Mouse (Mus musculus) testis, postnatal 14 days (tissue): Measurements from ENCODE around the gene Klhl5.

Source experiments
- DNase-seq: peaks from one replicate; pipeline ENCODE4 v3.0.0; 2021; ENCODE audit warnings: low spot score

Gene Klhl5

DNA sequence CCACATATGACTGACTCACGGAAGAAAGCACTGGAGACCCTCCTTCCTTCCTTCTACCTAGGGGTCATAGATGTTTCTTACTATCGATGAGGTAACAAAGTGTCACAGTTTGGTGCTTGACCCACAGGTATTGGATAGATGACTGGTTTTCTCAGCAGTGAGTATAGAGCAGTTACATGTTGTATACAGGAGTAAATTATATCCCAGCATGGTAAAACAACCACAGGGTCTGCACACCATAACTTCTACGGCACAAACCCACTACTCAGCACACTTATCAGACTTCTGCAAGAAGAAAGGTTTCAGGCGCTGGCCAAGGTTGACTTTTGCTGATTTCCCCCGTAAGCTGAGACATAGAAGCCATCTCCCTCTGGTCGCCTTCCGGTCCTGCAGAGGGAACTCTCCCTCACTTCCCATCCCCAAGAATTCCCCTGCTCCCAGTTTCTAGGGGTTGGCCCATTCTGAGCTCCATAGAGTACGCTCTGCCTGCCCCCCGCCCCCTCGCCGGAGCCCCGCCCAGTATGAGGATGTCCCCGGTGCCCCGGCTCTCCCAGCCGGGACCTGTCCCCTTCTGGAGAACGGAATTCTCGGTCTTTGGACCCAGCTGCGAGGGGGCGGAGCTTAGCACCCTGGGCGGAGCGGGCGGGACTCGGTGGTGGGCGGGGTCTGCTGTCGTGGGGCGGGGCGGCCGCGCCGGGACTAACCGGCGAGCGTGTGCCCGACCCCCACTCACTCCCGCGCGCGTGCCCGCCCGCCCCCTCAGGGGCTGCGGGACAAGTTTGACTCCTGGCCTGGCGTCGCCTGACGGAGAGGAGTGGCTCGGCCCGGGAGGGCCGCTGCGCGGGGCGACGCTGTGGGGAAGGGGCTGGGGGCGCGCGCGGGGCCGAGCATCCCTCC, at the start of gene Klhl5:
Gene Klhl5, plus strand, starts transcription at position 664 of the 897 bp plus-strand sequence.
- peak; percentile 86 for DNase-seq

- DNase-seq, result no peak
Observed at GRCm38 (mm10) chr5:65057596-65057995, 49.7 kb upstream of the Klhl5 start.

- DNase-seq, result no peak
Observed at GRCm38 (mm10) chr5:65059806-65060205, 47.5 kb upstream of the Klhl5 start.

- DNase-seq, result no peak
Observed at GRCm38 (mm10) chr5:65062236-65062635, 45.1 kb upstream of the Klhl5 start.

DNA sequence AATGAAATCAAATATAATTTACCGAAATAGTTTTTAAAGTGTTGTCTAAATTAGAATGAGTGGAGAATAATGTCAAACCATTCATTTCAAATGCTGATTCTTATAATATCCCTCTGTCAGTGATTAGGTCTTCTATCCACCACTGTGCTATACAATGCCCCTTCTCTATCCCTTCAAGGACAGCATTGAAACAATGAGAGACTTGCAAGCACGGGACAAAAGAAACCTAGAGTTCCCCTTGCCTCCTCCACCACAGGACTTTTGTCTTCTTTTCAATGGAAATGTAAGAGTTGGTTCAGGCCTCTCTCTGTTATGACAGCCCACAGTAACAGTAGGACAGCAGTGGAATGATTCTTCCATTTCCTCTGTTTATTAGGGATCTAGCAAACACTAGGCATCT, 44.1 kb upstream of the Klhl5 start:
- DNase-seq, result no peak

DNA sequence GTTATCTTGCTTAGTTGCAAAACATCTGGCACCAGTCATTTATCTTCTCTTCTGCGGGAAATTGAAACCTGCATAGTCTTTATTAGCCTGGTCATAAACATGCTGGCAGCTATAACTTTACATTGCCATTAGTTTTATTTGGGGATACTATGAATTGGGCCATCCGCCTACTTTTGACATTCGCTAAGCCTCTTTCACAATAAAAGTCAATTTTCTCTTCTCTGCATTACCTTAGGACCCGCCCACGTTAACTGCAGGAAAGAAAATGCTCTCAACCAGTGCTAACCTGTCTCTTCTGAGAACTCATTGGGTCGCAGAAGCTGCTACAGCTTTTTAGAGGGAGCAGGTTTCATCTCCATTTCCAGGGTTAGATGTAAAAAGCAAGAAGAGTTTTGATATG, 39.2 kb upstream of the Klhl5 start:
- no peak for DNase-seq

GRCm38 (mm10) chr5:65069872-65070271, 37.5 kb upstream of the Klhl5 start:
- no peak for DNase-seq

GRCm38 (mm10) chr5:65071689-65072118, 35.6 kb upstream of the Klhl5 start:
- DNase-seq, result no peak

DNA sequence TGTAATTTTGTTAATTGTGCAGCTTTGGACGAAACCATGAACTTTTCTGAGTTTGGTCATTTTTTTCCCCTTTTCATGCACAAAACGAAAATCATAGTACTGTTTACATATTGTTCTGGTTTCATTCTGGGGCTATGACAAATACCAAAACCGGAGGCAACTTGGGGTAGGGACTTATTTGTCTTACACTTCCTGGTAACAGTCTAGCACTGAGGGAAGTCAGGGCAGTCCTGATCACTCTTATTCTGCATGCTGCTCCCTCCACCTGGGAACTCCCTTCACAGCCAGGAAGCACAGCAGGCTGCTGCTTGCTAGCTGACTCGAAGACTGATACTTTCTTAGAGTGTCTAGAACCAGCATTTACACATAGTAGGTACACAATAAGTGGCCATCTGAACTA, 34.1 kb upstream of the Klhl5 start:
- no peak for DNase-seq

DNA sequence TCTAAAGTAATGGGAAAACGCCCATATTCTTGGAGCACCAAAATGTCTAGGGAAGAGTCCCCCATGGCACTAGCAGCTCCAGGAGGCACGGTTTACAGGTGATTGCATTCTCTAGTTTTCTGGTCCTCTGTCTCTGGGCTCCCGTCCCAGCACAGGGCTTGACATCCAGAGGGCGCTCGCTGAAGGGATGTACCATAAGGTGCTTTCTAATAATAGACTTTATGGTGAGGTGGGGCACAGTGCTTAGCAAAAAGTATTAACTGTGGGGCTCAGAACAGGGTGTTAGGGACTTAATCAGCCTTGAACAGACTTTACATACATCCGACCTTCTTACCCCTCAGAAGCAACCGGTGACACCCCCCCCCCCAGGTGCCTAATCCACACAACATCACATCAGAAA, 32.6 kb upstream of the Klhl5 start:
- no peak for DNase-seq

- DNase-seq, result no peak
Observed at GRCm38 (mm10) chr5:65076087-65076486, 31.3 kb upstream of the Klhl5 start.

DNA sequence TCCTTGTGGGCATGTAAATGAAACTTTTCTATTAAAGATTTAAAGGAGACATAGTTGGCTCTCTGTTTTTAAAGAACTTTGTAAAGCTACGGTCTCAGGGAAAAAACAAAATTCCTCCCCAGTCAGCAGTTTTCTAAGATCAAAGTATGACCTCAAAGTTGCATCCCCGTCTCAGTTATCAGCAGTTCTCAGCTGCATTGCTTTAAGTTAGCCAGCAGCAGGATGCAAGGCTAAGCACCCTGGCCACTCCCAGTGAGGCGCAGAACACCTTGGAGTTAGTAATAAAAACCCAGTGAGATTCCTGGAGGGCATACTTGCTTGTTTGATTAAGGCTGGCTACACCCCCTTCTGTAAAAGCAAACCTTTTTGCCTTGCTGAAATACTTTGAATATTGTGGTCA, 30.6 kb upstream of the Klhl5 start:
- no peak for DNase-seq

GRCm38 (mm10) chr5:65078081-65078480, 29.3 kb upstream of the Klhl5 start:
- DNase-seq, result no peak

DNA sequence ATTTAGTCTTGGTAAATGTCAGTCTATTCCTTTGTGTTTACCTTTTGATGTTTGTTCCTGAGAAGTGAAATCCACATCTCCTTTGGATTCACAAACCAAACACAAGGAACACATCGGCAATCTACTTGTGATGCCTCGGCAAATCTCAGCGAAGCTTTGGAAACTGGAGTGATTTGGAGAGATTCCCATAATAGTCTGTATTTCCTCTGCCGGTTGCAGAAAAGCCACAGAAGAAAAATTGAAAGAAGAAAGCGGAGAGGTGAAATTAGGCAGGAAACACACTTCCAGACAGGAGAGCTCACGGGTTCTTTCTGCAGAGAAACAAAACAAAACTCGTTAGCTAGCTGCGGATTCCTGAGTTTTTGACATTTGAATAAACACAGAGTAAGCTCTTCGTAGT, 27.5 kb upstream of the Klhl5 start:
- DNase-seq, result no peak

DNA sequence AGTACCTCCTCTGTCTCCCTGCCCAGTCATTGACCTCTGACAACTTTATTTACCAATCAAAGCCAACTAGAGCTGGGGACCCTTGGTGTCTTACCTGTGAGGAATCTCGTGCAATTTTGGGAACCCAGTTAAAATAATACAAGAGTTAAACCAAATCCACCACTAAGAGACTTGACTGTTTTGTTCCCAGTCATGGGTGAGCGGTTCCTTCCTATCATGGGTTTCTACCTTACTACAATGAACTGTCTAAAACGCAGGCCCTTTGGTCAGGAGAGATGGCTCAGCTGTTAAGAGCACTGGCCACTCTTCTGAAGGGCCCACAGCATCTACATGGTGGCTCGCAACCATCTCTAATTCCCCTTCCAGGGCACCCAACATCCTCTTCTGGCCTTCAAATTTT, 25.5 kb upstream of the Klhl5 start:
- DNase-seq, result no peak

DNA sequence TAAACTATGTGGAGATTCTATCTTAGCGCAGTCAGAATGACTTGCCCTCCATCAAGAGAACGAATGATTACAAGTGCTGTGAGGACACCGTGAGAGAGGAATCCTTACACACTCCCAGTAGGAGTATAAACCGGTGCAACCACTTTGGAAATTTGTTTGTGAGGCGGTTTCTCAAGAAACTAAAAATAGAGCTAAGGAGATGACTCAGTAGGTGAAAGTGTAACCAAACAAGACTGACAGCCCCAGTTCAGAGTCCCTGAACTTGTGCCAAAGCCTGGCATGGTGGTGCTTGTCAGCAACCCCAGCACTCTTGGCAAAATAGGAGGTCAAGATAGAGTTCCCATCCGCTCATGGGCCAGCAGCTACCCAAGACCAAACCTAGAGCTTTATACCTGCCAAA, 20.8 kb upstream of the Klhl5 start:
- peak; percentile 20 for DNase-seq

DNA sequence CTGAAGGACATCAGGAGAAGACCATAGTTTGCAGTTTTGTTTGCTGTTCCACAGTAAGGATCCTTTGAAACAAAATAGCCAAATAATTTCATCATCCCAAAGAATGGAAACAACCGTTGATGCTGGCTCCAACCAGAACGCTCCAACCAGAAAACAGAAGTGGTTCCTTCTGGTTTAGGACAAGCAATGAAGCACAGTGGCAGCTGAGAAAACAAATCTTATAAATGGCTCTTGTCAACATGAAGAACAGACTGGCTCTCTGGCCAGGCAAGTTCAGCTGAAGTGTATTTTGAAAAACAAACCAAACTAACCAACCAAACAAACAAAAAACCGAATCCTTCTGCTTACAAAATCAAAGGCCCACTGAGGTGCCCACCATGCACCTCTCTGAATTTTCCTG, 17.6 kb upstream of the Klhl5 start:
- no peak for DNase-seq

GRCm38 (mm10) chr5:65091184-65091858, 16.0 kb upstream of the Klhl5 start:
- DNase-seq, result no peak

DNA sequence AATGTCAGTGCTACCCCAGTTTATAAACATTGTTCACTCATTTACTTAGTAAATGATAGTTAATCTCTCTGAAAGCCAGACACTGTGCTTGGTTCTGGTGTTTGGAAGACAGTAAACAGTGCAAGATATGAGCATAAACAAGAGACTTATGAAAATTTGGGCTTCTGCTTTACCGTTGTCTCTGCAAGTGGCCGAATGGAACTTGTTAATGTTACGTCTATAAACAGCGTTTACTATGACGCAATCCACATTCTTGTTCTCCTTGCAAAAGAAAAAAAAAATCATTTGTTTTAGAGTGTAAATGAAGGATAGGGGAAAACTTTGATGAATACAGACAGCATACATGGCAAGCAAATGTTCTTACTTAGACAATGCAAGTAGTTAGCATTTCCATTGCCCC, 15.4 kb upstream of the Klhl5 start, which contains the start of gene Tmem156:
Gene Tmem156, minus strand, starts transcription at position 212 of the 400 bp plus-strand sequence.
- DNase-seq, result no peak

GRCm38 (mm10) chr5:65093769-65094168, 13.6 kb upstream of the Klhl5 start:
- no peak for DNase-seq

- no peak for DNase-seq
Observed at GRCm38 (mm10) chr5:65094902-65095545, 12.3 kb upstream of the Klhl5 start.

DNA sequence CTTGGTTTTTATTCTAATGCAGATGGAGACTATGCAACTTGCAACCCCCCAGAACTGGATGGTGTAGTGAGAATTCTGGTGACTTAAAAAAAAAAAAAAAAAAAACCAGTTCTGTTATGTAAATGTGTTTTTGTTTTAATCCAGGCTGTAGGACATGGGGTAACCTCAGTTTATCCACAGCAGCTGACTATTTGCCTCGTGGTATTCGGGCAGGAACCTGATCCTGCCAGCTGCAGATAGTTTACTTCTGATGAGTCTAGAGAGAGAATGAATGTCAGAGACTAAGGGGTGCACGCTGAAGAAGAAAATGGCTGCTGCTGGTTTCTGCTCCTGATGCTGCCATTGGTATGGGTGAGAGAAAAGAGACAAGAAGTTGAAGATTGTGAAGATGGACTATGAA, 11.3 kb upstream of the Klhl5 start:
- no peak for DNase-seq

DNA sequence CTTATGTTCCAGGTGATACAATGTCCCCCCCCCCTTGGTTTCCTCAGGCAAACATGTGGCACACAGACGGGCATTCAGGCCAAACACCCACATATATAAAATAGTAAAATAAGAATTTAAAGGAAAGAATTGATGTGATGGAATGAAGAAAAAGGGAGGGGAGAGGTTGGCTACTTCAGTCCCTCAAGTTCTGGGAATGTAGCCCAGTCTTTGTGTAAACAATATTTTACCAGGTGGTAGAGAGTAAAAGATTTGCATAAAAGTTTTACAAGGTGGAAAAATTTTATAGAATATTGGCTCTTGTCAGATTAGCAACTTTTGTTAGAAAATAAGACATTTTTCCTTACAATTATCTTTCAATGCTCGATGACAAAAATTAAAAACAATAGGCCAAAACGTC, 10.5 kb upstream of the Klhl5 start:
- DNase-seq, result no peak
